Mouse (Mus musculus) cerebellum, postnatal 10 days (tissue): ENCODE measurements around the gene Dagla.

Experiments used
- DNase-seq, 2 experiments: peaks; one replicate each; pipeline ENCODE4 v3.0.0; 2021; ENCODE audit warnings: mixed read lengths in 2 of 2

Dagla gene

DNA sequence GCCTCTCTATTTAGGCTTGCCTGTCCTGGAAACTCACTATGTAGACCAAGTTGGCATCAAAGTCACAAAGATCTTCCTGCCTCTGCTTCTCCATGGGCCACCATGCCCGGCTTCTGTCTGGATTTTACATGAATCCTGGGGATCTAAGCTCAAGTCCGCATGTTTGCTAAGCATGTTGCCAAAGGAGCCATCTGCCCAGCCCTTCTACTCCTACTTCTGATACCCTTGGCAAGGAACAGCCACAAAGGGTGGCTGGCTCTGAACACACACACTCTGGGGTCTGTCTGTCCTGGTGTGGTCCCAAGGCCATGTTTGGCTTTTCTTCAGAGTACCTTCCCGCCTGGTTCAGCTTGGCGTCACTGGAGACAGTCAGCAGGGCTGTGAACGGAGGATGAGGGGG is 2.7 kb upstream of the Dagla start:
- peak in 1 of 2 experiments; percentile 42 for DNase-seq

DNA sequence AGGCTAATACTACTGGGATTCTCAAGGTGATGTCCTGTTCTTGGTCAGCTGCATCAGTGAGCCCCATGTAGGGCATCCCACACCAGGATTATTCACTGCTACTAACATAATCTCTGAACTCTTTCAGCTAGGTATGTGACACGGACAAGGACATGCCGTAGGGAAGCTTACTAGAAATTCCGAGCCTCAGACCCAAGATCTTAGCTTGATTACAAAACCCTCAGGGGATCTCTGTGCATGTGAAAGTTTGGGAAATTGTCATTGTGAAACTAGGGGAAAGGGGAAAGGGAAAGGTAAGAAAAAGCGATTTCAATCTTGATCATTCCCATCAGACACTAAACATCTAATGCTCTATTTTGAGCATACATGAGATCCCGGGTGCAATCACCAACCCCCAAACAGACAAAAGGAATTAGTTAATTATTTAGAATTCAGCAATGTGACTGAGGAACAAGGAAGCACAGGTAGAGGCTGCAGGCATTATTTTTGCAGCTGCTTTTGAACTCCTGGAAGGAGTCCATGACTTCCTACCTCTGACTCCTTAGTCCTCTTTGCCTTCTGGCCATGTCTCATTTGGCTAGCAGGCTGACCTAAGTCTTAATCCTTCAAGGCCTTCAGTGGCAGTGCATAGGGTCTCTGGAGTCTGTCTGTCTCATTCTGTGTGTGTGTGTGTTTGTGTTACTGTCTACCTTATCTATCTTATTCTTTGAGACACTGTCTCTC is 2.0 kb upstream of the Dagla start:
- DNase-seq: no peak

GRCm38 (mm10) chr19:10305640-10306039 is 963 bp upstream of the Dagla start:
- no peak for DNase-seq

DNA sequence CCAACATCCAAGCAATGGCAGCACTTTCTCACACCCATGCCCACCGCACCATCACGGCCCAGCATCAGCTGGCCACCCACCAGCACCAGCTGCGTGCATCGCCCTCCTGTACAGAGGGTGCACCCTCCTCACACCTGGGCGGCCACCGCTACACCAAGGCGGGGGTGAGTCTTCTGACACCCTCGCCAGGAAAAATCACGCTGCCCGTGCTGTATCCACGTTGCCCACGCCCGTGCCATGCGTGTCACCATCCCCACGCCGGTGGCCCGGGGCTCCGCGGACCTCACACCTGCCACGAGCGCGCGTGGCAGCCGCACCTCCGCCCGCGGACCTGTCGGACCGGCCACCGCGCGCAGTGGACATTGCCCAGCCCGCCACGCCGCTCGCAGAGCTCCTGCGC is 282 bp downstream of the Dagla start:
- DNase-seq: peak in 1 of 2 experiments; percentile 52

DNA sequence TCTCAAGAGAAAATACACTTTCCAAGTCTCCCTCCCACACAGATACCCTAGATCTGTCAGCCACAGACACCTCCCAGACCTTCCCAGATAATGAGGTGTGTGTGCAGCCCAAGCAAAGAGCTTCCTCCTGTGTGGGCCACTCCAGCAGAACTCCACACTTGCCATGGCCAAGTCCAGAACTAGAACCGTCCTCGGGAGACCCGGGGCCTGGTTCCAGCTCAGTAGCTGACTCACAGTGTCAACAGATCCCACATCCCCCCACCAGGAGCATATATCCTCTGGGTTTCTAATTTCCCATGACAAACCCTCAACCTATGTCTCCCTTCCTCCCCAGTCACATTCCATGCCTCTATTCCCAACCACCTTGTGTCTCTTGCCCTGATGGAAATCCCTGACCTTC is 1.8 kb downstream of the Dagla start:
- no peak for DNase-seq

DNA sequence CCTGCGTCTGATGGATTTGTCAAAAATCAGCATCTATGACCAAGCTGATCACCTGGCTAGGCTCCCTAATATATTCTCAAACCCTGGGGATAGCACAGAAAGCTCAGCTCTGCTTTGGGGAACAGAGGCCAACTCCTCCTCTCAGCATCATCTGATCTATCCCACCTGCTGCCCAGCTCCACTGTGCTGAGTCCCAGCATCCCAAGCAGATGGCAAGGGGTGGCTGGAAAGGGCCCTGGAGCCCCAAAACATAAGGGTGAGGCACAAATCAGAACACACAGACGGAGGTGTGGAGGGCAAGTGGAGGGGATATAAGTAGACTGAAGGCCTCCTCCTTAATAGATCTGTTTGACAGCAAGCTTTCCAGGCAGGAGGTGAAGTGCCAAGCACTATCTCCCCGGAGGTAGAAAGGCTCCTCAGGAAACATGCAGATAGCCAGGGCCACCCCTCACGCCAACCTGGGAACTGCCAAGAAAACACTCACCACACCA is 2.8 kb downstream of the Dagla start:
- no peak for DNase-seq

DNA sequence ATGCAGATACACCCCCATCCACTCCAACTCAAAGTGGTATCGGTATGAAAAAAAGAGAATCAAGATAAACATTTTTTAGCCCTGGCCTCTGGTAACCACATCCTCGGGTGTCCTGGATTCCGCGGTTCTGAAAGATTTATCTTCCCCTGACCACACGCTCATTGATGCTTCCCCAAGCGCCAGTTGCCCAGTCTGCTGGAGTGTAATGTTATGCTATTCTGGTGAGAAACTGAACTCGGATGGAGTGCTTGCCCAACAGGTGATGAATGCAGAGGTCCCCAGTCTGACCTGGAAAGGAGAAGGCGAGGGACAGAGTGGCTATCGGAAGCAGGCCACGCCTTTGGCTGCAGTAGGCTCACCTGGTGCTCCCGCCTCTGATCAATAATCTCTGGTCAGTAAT is 3.4 kb downstream of the Dagla start:
- DNase-seq: no peak

GRCm38 (mm10) chr19:10300809-10301208 is 3.9 kb downstream of the Dagla start:
- no peak for DNase-seq

DNA sequence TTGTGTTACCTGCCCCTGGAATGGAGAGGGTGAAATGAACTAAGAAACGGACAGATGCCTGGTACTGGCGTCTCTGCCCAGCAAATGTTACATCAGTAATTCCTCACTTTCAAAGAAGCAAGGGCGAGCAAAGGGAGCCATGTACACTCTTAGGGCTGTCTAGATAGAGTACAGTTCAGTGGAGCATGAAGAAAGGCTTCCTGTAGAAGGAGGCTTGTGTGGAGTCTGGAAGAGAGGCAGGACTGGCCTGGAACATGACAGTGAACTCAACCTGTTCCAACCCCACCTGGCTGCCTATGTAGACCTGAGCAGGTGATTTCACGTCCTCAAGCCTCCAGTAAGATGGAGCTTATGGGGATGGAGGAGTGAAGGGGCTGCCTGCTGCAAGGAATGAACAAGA is 6.4 kb downstream of the Dagla start:
- DNase-seq: no peak

DNA sequence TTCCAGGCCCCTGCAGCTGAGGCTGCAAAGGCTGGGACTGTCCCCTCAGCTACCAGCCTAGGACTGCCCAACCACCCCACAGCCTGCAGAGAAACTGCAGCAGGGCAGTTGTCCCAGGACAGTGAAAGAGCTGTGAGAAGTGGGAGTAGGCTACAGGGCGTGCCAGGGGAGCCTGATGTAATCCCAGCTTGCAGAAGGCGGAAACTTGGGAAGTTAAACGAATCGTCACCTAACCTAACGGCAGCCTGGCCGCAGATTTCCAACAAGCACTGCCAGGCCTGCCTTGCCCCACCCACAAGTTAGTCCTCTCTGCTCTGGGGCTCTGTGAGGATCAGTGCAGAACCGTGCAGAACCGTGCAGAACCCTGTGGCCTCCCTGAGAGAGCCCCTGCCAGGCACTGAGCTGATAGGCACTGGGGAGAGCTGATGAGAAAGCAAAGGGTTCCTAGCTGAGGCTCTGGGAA is 7.6 kb downstream of the Dagla start:
- peak in 1 of 2 experiments; percentile 8 for DNase-seq

GRCm38 (mm10) chr19:10296306-10296705 is 8.4 kb downstream of the Dagla start:
- no peak for DNase-seq

- DNase-seq: peak in 1 of 2 experiments; percentile 28
Measured at GRCm38 (mm10) chr19:10294631-10295562, 9.8 kb downstream of the Dagla start.

DNA sequence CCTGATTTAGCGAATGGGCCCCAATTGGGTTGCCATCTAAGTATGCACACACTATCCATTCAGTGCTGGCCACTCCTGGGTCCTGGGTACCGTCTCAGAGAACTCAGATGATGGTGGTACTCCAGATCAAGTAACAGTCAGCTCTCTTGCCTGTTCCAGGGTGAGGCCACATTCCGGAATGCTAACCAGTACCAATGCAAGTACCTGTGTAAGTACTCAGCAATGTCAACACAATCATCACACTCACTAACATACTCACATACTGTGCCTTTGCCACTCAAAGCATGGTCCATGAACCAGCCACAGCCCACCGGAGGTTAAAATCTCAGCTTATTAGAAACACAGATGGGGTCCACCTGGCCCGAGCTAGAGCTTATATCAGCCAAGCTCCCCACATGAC is 10.7 kb downstream of the Dagla start:
- no peak for DNase-seq

DNA sequence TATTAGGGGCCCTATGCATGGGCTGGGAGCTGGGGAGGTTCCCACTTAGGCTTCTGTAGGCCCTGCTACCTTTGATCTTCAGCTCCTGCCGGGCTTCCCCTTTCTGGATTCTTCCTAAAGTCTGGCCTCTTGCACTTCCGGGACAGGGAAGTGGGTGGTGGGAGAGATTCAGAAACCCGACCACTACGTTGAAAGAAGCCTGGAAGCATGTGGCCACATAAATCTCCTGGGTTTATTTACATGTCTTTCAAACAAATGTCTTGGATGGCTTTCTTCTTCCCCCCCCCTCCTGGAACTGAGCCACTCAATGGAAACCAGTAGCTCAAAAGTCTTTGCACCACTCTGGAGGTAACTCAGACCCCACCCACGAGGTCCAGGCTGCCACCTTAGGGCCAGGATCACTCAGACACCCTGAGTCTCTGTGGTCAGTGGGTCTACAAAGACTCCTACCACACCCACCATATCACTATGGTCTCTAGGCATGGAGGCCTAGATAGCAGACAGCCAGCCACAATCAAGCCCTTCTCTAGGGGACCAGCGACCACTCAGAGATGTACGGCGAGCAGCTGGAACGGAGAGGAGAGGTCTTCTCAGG is 12.7 kb downstream of the Dagla start:
- no peak for DNase-seq

DNA sequence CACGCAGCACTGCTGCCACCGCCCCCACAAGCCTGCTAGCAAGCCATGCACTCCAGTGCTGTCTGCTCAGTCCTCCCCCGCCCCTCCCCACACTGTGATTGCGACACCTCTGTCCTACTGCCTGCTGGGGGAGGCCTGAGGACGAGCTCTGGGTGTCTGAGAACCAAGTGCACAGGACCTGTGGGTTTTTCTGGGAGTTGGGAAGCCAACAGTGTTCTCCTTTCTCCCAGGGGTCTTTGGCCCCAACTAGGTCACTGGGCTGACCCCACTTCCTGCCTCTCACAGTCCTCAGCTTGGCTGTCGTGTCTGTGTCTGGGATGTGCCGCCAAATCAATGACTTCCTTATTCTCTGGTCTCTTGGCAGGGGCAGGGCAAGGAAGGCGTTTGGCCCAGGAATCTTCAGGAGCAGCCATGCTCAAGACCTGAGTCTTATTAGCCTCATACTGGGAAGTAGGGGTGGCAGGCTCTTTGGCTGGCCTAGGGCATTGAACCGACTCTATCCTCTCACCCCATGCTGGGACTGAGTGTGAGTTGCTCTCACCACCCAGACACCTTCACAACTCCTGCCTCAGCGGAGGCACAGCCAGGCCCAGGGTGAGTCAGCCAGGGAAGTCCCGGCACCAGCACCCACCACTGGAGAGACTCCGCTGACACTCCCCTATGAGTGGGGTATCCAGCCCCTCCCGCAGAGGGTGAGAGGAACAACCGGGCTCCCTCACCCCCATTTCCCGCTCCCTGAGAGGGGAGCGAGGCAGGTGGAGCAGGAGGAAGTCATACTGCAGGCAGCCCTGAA is 14.3 kb downstream of the Dagla start:
- no peak for DNase-seq

- no peak for DNase-seq
Measured at GRCm38 (mm10) chr19:10289609-10290150, 15.0 kb downstream of the Dagla start.

GRCm38 (mm10) chr19:10288125-10289040 is 16.3 kb downstream of the Dagla start:
- DNase-seq: peak in 1 of 2 experiments; percentile 45

- DNase-seq: peak in 1 of 2 experiments; percentile 37
Measured at GRCm38 (mm10) chr19:10286458-10286872, 18.2 kb downstream of the Dagla start.

DNA sequence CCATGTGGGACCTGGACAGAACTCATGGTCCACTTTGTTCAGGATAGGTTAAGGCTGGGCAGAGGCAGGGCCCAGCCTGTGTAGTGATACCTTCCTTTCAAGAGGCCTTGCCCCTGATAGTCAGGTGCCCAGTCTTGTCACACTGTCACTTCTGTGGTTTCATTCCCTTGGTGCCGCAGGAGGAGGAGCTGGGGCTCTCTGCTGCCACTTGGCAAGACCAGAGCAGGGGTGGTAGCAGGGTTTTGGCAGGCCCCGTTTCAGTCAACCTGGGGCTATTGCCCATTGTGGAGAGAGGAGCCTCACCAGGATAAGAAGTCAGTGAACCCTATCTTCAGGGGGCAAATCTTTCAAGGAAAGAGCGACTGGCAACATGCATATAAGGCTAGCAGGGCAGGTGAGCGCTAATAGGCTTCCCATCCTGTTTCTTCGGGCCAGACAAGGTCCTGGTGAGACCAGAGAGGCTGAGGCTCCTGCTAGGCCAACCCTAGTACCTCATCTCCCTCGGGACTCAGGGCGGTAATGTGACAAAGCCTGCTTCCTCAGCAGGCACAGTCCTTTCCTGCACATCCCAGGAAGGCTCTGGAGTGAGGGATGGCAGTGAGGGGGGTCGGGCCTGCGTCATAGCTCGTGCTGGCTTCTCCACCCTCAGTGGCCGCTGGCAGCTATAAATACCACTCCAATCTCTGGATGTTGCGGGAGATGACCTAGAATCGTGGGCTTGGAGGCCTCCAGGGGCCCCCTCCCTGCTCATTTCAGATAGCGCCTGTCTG is 23.7 kb downstream of the Dagla start:
- DNase-seq: no peak

DNA sequence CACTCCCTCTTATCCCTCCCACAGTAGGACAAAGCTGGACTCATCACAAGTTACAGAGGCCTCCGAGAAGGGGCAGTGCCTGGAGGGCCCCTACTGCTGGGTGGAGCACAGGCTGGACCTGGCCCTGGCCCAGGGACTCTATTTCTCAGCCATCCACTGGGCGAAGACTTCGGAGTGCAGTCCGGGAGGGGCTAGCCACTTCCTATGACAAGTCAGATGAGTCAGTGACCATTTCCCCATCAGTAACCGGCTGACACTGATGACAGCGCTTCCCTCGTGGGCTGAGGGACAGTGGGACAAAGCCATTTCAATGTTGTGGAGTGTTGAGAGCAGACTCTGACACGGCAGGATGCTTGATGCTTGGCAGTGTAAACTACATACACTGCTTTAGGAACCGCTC is 25.0 kb downstream of the Dagla start:
- no peak for DNase-seq
